Mouse (Mus musculus) adrenal gland, postnatal 4 days (tissue): ENCODE results near the gene C1qtnf5. TPM values are rescaled to one million over a fixed set of nuclear protein-coding genes. Genes with fewer than 3 reads are reported as not detected.
A peak's percentile ranks its signal among the peaks of the same experiment; 100 is the strongest.

ENCODE experiments used
- DNase-seq, 2 experiments: peaks; one replicate each; pipeline ENCODE4 v3.0.0; 2021 to 2022; ENCODE audit warnings: low spot score in 2 of 2, mixed read lengths in 2 of 2
- long read RNA-seq, 2 experiments: library from polyadenylated mRNA; stranded (forward); transcript quantifications; one replicate each; pipeline ENCODE4 v2.0.0; 2021
- total RNA-seq, 2 experiments: library from RNA; stranded (reverse); gene quantifications; 2 replicates each; pipeline ENCODE4 v1.2.3; 2021

The C1qtnf5 gene
- total RNA-seq, result 10 to 100 TPM in 1 of 2 experiments, 1 to 10 TPM in 1; 9.7 to 17.4 TPM
- long read RNA-seq, experiment 1, transcript C1qtnf5-204 (3 exons, 1,365 nt), result major isoform, 12 of 25 reads
- long read RNA-seq, experiment 1, partial matches to known transcripts, result 0 of 25 reads
- long read RNA-seq, experiment 1, other reads (novel, unspliced or antisense), result 4 of 25 reads
- long read RNA-seq, experiment 2, transcript C1qtnf5-204 (3 exons, 1,365 nt), result major isoform, 6 of 14 reads
- long read RNA-seq, experiment 2, partial matches to known transcripts, result 0 of 14 reads
- long read RNA-seq, experiment 2, other reads (novel, unspliced or antisense), result 3 of 14 reads

DNA sequence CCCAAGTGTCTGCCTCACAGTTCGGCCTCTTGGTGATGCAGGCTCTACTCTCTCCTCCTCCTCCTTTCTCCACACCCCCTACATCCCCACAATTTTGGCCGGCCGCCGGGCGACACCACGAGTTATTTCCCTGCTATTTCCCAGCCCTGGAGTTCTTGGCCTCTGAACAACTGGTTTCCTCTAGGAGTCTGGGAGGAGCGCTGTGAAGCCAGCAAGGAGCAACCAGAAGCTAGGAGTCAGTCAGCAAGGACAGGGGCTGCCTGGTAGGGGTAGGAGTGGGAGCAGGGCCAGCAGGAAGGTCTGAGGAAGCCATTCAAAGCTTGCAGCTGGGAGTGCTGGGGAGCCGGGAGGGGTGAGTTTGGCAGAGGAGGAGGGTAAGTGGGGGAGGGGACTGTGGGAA, at the start of gene C1qtnf5:
Gene C1qtnf5 (plus strand): TSS at position 136 of the 400 bp plus-strand sequence.
- DNase-seq, result peak in 1 of 2 experiments; percentile 62

DNA sequence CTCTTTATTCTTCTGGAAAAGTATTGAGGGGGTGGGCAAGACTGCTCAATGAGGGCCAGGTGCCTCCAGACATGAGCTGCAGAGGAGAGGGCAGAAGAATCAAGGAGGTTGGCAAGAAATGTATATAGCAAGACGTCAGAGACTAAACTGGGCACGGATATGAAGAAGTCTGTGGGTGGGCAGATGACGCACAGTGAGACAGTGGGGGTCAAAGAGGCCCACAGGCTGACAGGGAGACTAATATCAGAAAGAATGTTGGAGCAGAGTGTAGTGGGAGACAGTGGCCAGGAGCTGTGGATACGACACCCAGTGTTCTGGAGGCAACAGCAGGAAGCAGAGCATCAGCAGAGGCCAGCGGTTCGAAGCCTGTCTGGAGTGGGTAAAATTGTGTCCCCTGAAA, 48.4 kb upstream of the C1qtnf5 start:
- no peak for DNase-seq

DNA sequence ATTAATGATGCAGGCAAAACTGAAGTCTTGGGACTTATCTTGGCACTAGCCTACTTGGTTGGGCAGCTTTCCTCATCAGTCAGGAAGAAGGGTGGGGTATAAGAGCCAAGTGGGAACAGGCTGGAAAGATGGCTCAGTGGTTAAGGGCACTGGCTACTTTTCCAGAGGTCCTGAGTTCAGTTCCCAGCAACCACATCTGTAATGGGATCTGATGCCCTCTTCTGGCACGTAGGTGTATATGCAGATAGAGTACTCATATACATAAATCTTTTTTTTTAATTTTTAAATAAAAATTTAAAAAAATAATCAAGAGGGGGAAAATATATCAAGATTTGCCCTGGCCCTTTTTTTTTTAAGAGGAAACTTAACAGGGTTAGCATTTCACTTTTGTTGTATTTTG, 41.9 kb upstream of the C1qtnf5 start:
- no peak for DNase-seq

DNA sequence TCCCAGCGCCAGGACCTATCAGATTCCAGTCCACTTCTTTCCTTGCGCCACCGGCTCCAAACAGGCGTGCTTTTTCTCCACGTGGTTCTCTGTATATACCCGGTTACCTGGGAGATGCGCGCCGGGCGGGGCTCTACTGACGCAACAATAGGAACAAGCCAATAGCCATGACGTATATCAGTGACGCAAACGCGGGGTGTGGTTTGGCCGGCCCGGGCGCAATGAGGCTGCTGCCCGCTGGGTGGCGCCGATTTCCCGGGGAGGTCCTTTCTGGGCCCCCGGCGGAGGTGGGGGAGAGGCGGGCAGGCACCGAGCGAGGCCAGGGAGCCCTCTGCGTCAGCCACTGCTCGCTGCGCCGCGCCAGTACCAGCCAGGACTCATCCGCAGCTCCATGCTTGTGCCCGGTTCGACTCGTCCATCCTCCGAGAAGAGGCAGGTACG, 40.2 kb upstream of the C1qtnf5 start, which contains the start of gene Usp2:
Gene Usp2 (plus strand): TSS at position 237 of the 441 bp plus-strand sequence.
- DNase-seq, result peak; percentile 100

DNA sequence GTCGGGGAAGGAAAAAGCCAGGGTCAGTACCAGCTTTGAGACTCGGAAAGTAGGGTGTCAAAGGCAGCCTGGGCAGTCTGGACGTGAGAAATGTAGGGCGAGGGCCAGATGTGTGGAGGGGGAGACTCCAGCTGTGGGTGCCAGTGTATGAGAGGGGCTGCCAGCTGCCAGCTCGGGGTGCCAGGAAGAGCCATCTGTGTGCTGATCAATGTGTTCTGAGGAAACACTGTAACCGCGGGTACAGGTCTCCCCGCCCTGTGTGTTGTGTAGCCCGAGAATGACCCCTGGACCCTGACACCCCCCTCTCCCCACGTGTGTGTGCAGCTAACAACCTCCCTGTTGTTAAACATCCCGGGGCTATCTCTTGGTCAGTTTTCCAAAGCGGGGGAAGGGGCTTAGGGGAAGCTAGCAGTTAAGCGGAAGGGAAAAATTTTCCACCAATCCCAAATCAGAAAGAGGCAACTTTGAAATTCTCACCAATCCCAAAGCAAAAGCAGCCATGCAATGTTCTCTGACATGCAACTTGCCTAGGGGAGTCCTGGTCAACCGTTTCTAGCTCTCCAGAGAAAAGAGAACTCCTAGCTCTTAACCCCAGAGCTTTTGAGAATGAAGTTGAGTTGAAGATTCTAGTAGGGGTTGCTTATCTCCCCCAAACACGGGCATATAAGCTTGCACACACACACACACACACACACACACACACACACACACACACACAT, 39.6 kb upstream of the C1qtnf5 start:
- no peak for DNase-seq

DNA sequence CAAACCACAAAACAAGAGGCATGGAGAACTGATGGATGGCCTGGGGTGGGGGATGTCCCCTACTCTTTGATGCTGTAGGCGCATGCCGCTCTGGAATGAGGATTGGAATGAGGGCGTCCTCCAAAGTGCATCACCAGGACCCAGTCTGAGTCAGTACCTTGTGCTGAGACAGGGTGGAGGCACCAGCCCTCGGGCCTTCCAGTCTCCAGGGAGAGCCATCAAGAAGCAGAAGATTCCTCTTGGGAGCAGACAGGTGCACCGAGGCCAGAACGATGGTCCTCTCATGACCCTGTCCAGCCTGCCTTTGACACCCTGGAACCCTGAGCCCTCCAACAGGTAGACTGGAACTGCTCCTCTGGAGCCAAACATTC, 39.1 kb upstream of the C1qtnf5 start:
- no peak for DNase-seq

DNA sequence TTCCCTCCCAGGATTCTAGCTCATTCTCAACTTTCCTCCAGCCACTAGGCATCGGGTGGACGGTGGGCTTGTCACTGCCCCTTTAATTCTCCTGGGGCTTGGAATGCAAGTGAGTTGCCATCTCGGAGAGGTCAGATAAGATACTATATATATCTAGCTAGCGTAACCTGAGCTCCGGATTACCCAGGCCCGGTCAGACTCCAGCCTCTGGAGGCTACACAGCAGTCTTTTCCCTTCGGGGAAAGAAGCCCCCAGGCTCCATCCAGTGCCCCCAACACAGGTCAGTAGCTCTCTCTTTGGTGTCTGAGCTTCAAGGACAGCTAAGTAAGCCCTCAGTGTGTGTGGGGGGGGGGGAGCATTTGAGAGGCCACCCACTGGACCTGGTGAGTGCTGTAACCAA, 37.8 kb upstream of the C1qtnf5 start:
- DNase-seq, result no peak

DNA sequence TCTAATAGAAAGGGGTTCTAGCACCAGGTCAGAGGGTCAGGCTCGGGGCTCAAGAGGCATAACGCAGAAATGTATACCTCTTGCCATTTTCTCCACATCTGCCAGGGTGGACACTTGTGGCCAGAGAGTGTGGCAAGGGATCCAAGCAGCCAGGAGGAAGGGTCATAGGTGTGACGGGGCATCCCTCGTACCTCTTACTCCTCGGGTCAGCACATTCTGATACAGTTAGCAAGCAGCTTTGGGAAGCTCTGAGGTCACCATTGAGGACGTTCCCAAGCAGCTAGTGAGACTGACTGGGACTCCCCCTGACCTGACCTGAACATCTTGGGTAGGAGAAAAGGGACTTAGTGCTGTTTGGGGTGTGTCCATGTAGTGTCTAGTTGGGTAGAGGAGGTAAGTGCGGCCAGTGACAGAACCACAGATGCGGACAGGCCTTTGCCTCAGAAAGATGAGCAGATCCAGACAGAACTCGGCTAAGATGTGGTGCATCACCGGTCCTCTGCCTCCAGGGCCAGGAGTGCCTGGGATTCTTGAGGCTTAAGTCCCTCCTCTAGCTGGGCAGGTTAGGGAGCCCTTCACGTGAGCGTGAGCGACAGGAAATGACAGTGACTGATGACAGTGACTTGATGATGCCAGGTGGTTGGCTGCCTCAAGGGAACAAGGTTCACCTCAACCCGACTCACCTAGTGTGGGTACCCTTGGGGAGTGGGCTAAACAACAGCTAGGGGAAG, 36.8 kb upstream of the C1qtnf5 start:
- no peak for DNase-seq

DNA sequence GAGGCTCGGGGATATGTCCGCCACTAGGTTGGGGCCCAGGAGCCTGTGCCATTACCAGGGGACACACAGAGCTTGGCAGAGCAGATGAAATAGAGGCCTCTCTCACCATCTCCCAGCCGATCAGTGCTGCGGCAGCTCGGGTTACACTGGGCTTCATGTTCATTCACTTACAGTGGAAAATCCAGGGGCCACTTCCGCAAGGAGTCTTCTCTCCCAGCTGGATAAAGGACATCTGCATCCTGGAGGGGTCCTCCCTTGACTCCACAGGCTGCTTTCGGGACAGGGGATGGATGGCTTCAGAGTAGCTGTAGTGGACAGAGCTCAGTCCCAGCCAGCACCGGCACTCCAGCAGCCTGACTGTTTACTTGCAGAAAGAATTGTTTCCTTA, 36.2 kb upstream of the C1qtnf5 start:
- no peak for DNase-seq

DNA sequence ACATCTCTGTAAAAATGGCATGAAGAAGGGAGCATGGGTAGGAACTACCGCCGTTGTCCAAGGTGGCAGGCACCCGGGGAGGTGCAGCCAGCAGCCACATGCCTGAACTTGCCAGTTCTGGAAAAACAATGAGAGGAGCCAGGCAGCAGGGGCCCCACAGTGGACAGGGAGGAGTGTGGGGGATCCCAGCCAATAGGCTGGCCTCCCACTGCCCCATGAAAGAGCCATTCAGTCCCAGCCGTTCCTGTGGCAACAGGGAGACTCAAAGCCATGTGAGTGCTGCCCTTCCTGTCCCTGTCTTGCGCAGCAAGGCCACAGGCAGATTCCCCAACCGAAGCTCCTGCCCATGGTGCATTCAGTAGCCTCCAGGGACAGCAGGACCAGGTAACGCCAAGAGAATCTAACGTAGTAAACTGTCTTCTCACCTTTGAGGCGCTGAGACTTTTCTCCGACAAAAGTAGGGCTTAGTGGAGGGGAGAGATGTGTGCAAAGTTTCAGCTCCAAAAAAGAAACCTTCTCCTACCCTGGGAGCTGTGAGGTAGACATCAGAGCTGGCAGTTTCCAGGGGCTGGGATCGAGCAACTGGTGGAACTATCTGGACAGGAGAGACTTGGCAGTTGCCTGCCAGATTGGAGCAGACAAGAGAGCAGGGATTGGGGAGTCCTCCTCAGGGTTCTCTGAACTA, 35.0 kb upstream of the C1qtnf5 start:
- no peak for DNase-seq

DNA sequence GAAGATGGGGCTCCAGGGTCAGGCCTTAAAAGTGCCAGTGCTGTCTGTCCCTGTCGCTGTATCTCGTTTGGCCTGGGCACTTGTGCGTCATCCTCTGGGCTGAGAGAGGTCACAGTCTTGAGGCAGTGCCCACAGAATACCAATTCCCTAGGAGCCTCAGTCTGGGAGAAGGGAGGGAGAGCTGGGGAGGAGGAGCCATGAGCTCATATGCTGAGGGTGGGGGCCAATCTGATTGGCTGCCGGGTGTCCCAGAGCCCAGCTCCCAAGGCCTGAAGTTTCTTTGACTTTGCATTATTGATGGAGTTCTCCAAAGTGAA, 34.5 kb upstream of the C1qtnf5 start:
- no peak for DNase-seq

DNA sequence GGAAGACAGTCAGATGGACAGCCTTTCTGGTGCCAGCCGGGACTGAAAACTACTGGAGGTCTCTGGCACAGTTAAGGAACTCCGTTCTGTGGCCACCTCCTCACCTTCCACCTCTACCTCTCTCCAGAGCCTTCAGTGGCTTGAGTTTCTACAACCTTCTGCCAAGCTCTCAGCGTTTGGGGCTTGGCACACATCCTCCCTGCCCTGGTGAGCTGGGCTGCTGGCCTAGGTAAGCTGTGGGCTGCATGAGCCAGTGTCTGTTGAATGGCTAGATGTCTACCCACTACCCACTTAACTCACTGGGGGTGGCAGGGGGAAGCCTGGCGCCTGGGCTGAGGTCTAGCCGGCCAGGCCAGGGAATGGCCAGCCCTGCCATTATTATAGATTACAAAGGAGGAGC, 33.9 kb upstream of the C1qtnf5 start:
- no peak for DNase-seq

DNA sequence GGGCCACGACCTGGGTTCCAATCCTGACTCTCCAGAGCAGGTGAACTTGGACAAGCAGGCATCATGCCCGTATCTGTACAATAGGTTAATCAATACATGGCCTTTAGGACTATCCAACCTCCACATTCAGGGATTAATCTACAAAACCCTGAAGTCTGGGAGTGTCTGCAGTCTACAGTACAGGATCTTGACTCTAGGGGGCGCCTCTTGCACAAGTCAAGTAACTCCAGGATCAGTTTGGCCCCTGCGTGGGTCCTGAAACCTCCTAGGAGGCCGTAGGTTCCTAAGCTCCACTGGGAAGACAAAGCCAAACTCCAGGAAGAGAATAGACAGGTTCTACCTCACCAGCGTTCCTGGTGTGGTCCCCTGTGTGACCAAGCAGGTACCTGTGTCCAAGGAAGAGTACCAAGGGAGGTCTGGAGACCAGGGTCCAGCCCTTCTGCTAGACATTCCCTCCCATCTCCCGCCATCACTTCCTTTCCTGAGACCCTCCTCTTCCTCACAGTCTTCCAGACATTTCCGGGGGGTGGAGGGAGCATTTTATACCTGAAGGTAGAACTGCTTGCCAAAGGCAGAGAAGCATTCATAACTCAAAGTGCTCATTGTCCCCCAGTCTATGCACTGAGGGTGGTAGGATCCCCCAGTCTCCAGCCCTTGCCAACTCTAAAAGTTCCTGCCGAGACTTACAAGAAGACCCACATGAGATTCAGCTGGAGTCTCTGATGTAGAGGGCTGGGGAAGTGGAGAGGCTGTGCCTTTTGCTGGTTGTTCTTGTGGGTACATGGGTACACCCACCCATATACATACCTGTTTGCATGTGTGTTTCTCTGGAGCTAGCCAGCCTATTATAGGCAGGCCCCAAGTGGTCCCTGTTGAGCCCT, 32.4 kb upstream of the C1qtnf5 start:
- DNase-seq, result no peak

DNA sequence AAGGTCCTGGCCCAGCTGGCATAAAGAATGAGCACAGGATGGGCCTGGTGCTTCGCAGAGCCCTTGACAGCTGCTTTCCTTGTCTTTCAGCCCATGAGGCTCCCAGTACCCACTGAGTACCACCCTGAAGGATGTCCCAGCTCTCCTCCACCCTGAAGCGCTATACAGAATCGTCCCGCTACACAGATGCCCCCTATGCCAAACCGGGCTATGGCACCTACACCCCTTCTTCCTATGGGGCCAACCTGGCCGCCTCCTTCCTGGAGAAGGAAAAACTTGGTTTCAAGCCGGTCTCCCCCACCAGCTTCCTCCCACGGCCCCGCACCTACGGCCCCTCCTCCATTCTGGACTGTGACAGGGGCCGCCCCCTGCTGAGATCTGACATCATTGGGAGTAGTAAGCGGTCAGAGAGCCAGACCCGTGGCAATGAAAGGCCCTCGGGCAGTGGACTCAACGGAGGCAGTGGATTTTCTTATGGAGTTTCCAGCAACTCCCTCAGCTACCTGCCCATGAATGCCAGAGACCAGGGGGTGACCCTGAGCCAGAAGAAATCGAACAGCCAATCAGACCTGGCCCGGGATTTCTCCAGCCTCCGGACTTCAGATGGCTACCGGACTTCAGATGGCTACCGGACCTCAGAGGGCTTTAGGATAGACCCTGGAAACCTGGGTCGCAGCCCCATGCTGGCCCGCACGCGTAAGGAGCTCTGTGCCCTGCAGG, 31.6 kb upstream of the C1qtnf5 start:
- no peak for DNase-seq

DNA sequence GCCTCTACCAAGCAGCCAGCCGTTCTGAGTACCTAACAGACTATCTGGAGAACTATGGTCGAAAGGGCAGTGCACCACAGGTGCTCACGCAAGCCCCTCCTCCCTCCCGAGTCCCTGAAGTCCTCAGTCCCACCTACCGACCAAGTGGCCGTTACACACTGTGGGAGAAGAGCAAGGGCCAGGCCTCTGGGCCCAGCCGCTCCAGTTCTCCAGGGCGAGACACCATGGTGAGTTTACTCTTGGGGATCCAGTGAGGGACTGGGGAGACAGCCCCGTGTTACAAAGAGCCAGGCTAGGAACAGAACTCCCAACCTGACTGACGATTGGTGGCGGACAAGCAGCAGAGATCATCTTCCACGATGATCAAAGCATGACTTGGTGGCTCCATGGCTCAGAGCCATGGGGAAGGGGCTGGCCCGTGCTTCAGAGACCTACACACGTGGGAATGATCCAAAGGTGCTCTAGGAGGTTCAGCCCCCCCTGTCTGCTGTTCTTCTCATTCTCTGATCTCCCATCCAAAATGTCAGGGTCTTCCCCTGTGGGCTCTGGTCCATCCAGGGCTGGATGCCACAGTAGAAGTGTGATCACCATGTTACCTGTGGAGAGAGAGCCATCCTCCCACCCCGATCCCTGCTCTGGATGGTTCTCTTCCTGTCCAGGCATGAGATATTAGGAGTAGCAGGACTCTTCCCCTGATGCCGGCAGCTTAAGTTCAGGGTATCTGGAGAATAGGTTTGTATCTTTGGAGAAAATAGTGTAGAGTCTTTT, 30.9 kb upstream of the C1qtnf5 start:
- no peak for DNase-seq

DNA sequence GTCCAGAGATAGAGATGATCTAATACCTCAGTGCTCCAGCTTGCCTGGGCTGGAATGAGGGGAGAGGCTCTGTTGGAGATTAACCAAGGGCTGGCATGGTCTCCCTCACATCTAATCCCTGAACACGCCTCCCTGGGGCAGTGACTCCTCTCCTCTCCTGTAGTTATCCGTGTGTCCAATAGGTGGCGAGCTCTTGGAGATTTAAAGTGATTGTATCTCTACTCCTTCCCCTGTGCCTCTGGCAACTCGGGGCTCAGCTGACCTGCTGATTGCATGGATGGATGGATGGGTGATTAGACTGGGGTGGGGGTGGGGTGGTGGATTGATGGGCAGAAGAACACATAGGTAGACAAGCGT, 30.3 kb upstream of the C1qtnf5 start:
- DNase-seq, result no peak

DNA sequence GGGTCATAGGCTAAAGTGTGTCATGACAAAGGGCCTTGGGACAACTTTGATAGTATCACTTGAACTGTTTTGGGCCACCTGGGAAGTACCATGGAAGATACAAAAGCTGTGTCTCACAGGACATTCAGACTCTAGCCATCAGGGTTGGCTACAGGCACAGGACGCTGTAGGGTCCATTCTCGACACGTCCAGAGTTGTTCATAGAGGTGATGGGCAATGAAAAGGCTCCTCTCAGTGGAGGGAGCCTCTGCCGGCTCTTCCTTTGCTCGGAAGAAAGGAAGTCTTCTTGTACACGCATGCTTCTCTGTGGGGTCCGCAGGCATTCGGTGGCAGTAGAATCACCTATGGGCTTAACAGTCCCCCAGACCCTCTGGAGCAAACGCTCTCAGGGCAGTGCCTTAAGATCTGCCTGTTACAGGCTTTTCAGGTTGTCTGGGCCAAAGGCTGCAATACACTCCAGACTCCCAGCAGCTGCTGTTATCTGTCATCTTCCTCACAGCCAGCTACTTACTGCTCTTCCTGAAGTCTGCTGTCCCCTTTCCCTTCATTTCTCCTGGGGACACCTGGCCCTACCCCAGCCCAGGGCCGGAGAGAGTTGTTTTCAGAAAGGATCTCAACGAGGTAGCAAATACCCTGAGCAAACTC, 29.7 kb upstream of the C1qtnf5 start:
- DNase-seq, result no peak

DNA sequence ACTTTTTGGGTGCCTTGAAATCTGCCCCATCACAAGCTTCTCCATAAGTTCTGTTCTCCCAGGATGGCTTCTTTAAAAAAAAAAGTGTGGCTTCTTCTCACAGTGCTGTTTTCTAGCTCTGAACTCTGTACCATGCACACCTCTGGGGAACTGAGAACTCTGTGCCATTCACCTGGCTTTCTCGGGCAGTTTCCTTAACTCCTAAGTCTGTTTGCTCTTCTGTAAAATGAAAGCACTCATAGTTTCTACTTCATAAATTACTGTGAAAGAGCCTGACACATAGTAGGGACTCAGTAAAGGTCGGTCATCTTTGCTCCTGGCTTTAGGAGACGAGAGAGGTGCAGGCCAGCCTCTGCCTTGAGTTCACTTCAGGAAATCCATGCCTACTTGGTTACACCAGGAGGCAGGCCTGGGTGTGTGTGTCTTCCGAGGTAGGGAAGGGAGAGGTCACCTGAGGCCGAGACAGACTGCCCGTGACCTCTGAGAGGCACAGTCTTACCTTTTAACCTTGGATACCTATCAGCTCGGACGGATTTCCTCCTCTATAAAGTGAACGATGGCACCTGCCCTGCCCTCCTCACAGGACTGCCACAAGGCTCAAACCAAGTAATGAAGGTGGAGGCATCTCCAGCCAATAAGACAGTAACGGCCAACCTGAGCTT, 28.8 kb upstream of the C1qtnf5 start:
- no peak for DNase-seq
